Mouse (Mus musculus) ES-E14 (cell line): ENCODE results near the gene Noxo1. TPM values are rescaled to one million over a fixed set of nuclear protein-coding genes. Genes with fewer than 3 reads are reported as not detected.
A peak's percentile ranks its signal among the peaks of the same experiment; 100 is the strongest.

Experiments used
- DNase-seq: peaks from one replicate; pipeline ENCODE4 v3.0.0-alpha.2; 2013; ENCODE audit warnings: low read depth, low spot score
- H3K27ac ChIP-seq: 2 replicates; pipeline ENCODE4 v1.5.1; 2012; ENCODE audit warnings: low read depth, mild to moderate bottlenecking, low read length, moderate library complexity, mixed read lengths; ENCODE audit not compliant: poor library complexity, insufficient read depth, severe bottlenecking
- H3K36me3 ChIP-seq: 2 replicates; pipeline ENCODE4 v1.6.1; 2012; ENCODE audit warnings: mild to moderate bottlenecking, low read length, moderate library complexity, mixed read lengths; ENCODE audit not compliant: control insufficient read depth, poor library complexity, insufficient read depth, severe bottlenecking
- H3K4me1 ChIP-seq, 2 experiments: fragments of 150-350 bp in 1 of 2; sonication (generic) in 1 of 2; 2 replicates each; pipeline ENCODE4 v1.6.1; 2012; ENCODE audit warnings: low read length in 2 of 2, mild to moderate bottlenecking in 1 of 2, mixed read lengths in 1 of 2; ENCODE audit not compliant: control insufficient read depth in 2 of 2, insufficient read depth in 2 of 2, poor library complexity in 1 of 2
- H3K4me3 ChIP-seq, 2 experiments: fragments of 150-350 bp in 1 of 2; sonication (generic) in 1 of 2; 2 replicates each; pipeline ENCODE4 v1.5.1; 2012; ENCODE audit warnings: low read length in 2 of 2, low read depth in 1 of 2, mild to moderate bottlenecking in 1 of 2, mixed read lengths in 1 of 2; ENCODE audit not compliant: insufficient read depth in 1 of 2, poor library complexity in 1 of 2, severe bottlenecking in 1 of 2
- H3K9ac ChIP-seq: 2 replicates; pipeline ENCODE4 v1.6.1; 2012; ENCODE audit warnings: low read depth, mild to moderate bottlenecking, low read length, mixed read lengths; ENCODE audit not compliant: poor library complexity, insufficient read depth, severe bottlenecking
- H3K9me3 ChIP-seq: fragments of 150-350 bp; sonication (generic); 2 replicates; pipeline ENCODE4 v1.6.1; 2012; ENCODE audit warnings: low read depth, mild to moderate bottlenecking, low read length; ENCODE audit not compliant: control insufficient read depth, insufficient read depth
- CHD2 ChIP-seq: IDR thresholded peaks from 2 replicates; pipeline ENCODE4 v1.6.1; 2014; ENCODE audit warnings: mild to moderate bottlenecking, low read depth, low read length, inconsistent platforms
- HCFC1 ChIP-seq: IDR thresholded peaks from 2 replicates; pipeline ENCODE4 v1.6.1; 2012; ENCODE audit warnings: low read length, inconsistent platforms, borderline replicate concordance; ENCODE audit not compliant: insufficient read depth
- MAFK ChIP-seq: IDR thresholded peaks from 2 replicates; pipeline ENCODE4 v1.6.1; 2014; ENCODE audit warnings: mild to moderate bottlenecking, low read depth, low read length, inconsistent platforms; ENCODE audit not compliant: insufficient read depth
- ZC3H11A ChIP-seq: IDR thresholded peaks from 2 replicates; pipeline ENCODE4 v1.6.1; 2012; ENCODE audit warnings: low read depth, mild to moderate bottlenecking, inconsistent platforms, low read length, borderline replicate concordance
- ZNF384 ChIP-seq: IDR thresholded peaks from 2 replicates; pipeline ENCODE4 v1.6.1; 2012; ENCODE audit warnings: low read depth, low read length, inconsistent platforms
- in situ Hi-C, 2 experiments: fragments of 600-800 bp; cut with MboI; formaldehyde crosslinking; loops; one replicate each; pipeline ENCODE4 v1.15.1; 2025; ENCODE audit warnings: low sequenced_read_pairs in 2 of 2, inconsistent platforms in 1 of 2; ENCODE audit not compliant: unreplicated experiment in 2 of 2
- total RNA-seq: library from RNA; depleted of rRNA; stranded (reverse); fragments of 300-350 nt; gene quantifications from 2 replicates; pipeline ENCODE4 v1.2.3, GENCODE M21; 2012; rRNA removed

Noxo1 gene
- total RNA-seq, 1 experiment = 2.9 TPM

DNA sequence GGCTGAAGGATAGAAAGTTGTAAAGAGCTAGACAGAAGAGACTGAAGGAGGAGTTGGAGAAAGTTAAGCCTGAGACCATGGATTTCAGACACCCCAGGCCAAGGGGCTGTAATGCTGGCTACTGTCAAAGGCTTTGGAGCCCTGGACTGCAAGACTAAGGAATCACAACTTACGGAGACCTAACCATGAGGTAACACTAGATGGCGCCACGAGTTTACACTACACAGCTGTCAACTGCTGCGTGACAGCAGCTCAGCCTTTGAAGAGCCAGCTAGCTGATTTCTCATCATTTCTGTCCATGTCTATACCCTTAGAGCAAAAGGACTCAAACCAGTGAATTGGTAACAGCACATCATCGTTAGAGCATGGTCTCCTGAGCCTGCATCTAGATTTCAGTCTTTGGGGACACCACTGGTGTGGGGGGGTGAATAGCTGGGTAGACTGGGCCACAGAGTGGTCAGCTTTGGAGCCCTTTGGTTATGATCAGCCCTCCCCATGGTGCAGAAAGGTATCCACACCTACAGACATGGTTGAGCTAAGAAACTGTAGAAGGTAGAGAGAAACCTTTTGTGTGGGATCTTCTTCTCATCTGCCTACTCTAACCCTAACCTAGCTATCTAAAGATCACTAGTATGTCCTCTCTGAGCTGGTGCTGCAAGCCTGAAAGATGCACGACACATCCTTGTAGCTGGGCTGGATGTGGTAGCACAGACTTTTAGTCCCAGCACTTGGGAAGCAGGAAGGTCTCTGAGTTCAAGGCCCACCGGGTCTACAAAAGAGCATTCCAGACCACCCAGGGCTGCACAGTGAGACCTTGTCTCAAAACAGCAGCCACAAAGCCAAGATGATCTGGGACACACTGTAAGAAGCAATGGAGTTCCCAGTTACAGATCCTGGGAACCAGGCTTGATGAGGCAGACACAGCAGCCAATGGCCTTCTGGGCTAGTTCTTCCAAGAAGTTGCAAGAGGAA, 49.8 kb downstream of the Noxo1 start:
- no peak overlapping the region for H3K27ac ChIP-seq
- in situ Hi-C loops = no loop called here
- no peak for TF ChIP-seq MAFK
- peak; percentile 84 for TF ChIP-seq ZC3H11A
- no peak for TF ChIP-seq CHD2

DNA sequence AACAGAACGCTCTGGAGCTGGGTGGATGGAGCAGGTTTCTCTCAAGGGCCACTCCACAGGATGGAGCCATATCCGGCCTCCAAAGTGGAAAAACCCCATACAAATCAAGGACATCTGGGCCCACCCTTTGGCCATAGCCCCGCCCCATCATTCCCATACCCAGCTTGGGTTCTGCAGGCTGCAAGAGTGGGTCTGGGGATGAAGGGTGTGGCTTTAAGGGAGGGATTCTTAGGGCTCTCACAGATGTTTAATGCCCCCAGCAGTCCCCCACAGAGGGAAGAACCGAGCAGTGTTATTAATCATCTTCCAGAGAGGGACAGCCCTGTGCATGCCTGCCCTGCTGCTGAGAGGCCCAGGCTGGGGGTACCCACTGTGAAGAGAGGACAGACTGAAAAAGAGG, 51.0 kb downstream of the Noxo1 start:
- Histone ChIP-seq H3K9me3 (no peaks in the 10 kb centered on the region), H3K27ac (no peak overlapping the region), H3K4me1 (peaks cover 0 to 5% of the 10 kb centered on the region in 2 experiments; a peak in 1 of 4 replicates), H3K9ac (no peak overlapping the region), H3K4me3 (no peak overlapping the region), H3K36me3 (no peaks in the 10 kb centered on the region)
- TF ChIP-seq ZC3H11A = no peak
- TF ChIP-seq ZNF384 = no peak
- TF ChIP-seq MAFK = no peak
- TF ChIP-seq CHD2 = no peak
- no peak for TF ChIP-seq HCFC1
- DNase-seq = no peak
- in situ Hi-C loops = no loop called here

More for the DNA sequence above, 49.8 kb downstream of the Noxo1 start:
- Histone ChIP-seq H3K4me3 (no peak overlapping the region), H3K4me1 (peaks cover 0 to 5% of the 10 kb centered on the region in 2 experiments; a peak in 1 of 4 replicates), H3K9ac (no peak overlapping the region), H3K9me3 (no peaks in the 10 kb centered on the region), H3K36me3 (no peaks in the 10 kb centered on the region)
- DNase-seq = peak; percentile 85

Other genes with a start within 250 kb of the Noxo1 start
- gene E4f1, start 225.9 kb upstream of the Noxo1 start, total RNA-seq = 23.4 and 38.2 TPM in 2 replicates
- 12.8 and 16.6 TPM in 2 replicates for gene Pgp, start 225.8 kb upstream of the Noxo1 start, total RNA-seq
- 1.2 and 1.4 TPM in 2 replicates for gene Bricd5, start 222.3 kb upstream of the Noxo1 start, total RNA-seq
- 24.2 and 32.8 TPM in 2 replicates for gene Mlst8, start 217.2 kb upstream of the Noxo1 start, total RNA-seq
- 1.8 and 2.0 TPM in 2 replicates for gene Caskin1, start 207.6 kb upstream of the Noxo1 start, total RNA-seq
- 149 and 228 TPM in 2 replicates for gene Traf7, start 168.3 kb upstream of the Noxo1 start, total RNA-seq
- gene Rab26, start 162.0 kb upstream of the Noxo1 start, total RNA-seq = 2.8 and 7.4 TPM in 2 replicates
- gene Pkd1, start 146.4 kb upstream of the Noxo1 start, total RNA-seq = 27.8 and 35.9 TPM in 2 replicates
- 93.0 and 118 TPM in 2 replicates for gene Tsc2, start 63.6 kb upstream of the Noxo1 start, total RNA-seq
- gene Nthl1, start 63.6 kb upstream of the Noxo1 start, total RNA-seq = 39.4 and 43.0 TPM in 2 replicates
- 11.4 and 22.7 TPM in 2 replicates for gene Slc9a3r2, start 45.9 kb upstream of the Noxo1 start, total RNA-seq
- gene Npw, start 37.8 kb upstream of the Noxo1 start, total RNA-seq = 3.0 and 6.0 TPM in 2 replicates
- 39.7 and 55.9 TPM in 2 replicates for gene Zfp598, start 26.5 kb upstream of the Noxo1 start, total RNA-seq
- 4.1 and 13.1 TPM in 2 replicates for gene Syngr3, start 6.3 kb upstream of the Noxo1 start, total RNA-seq
- 61.8 and 63.4 TPM in 2 replicates for gene Gfer, start 78 bp upstream of the Noxo1 start, total RNA-seq
- 108 and 119 TPM in 2 replicates for gene Tbl3, start 11.4 kb downstream of the Noxo1 start, total RNA-seq
- gene Rnf151, start 21.8 kb downstream of the Noxo1 start, total RNA-seq = 0.71 and 0.95 TPM in 2 replicates
- 3,495 and 3,661 TPM in 2 replicates for gene Rps2, start 21.9 kb downstream of the Noxo1 start, total RNA-seq
- gene Ndufb10, start 28.2 kb downstream of the Noxo1 start, total RNA-seq = 147 and 191 TPM in 2 replicates
- gene Rpl3l, start 31.6 kb downstream of the Noxo1 start, total RNA-seq = 0.16 and 0.67 TPM in 2 replicates
- gene Msrb1, start 40.4 kb downstream of the Noxo1 start, total RNA-seq = 23.5 and 30.2 TPM in 2 replicates
- gene Hs3st6, start 56.8 kb downstream of the Noxo1 start, total RNA-seq = 1.6 and 2.3 TPM in 2 replicates
- 0.13 and 0.42 TPM in 2 replicates for gene Meiob, start 108.1 kb downstream of the Noxo1 start, total RNA-seq
- gene Hagh, start 143.9 kb downstream of the Noxo1 start, total RNA-seq = 37.3 and 40.5 TPM in 2 replicates
- gene Fahd1, start 154.1 kb downstream of the Noxo1 start, total RNA-seq = 9.7 and 9.8 TPM in 2 replicates
- gene Igfals, start 169.8 kb downstream of the Noxo1 start, total RNA-seq = 2.5 and 5.8 TPM in 2 replicates
- 85.8 and 118 TPM in 2 replicates for gene Nubp2, start 190.1 kb downstream of the Noxo1 start, total RNA-seq
- 34.2 and 37.1 TPM in 2 replicates for gene Spsb3, start 190.4 kb downstream of the Noxo1 start, total RNA-seq
- gene Eme2, start 198.9 kb downstream of the Noxo1 start, total RNA-seq = 21.8 and 33.7 TPM in 2 replicates
- 36.1 and 39.6 TPM in 2 replicates for gene Mrps34, start 198.9 kb downstream of the Noxo1 start, total RNA-seq
- 59.4 and 84.1 TPM in 2 replicates for gene Nme3, start 200.3 kb downstream of the Noxo1 start, total RNA-seq
- 55.7 and 63.7 TPM in 2 replicates for gene Mapk8ip3, start 240.7 kb downstream of the Noxo1 start, total RNA-seq